Mouse (Mus musculus) left cerebral cortex, adult 9 months (tissue): ENCODE data around the gene Med20.
A peak's percentile ranks its signal among the peaks of the same experiment; 100 is the strongest.
"Not testable (repeated sequence)": the region's sequence is repeated elsewhere in the genome, so short reads cannot be mapped to it uniquely, and the experiment has no call there.

Experiments
- DNase-seq, 2 experiments: peaks; one replicate each; pipeline ENCODE4 v3.0.0; 2022; ENCODE audit warnings: low spot score in 2 of 2

The Med20 gene

DNA sequence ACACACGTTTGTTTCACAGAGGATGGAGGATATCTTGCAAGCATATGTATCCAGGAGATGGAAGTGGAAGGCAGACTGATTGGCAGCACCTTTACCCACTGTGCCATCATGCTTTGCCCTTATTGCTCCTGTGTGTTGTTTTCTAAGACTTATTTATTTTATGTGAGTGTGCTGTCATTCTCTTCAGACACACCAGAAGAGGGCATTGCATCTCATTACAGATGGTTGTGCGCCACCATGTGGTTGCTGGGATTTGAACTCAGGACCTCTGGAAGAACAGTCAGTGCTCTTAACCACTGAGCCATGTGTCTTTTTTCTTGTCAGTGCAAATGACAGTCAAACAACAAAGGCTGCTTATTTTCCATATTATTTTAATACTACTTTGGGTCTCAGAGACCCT is 16.4 kb downstream of the Med20 start:
- no peak for DNase-seq

DNA sequence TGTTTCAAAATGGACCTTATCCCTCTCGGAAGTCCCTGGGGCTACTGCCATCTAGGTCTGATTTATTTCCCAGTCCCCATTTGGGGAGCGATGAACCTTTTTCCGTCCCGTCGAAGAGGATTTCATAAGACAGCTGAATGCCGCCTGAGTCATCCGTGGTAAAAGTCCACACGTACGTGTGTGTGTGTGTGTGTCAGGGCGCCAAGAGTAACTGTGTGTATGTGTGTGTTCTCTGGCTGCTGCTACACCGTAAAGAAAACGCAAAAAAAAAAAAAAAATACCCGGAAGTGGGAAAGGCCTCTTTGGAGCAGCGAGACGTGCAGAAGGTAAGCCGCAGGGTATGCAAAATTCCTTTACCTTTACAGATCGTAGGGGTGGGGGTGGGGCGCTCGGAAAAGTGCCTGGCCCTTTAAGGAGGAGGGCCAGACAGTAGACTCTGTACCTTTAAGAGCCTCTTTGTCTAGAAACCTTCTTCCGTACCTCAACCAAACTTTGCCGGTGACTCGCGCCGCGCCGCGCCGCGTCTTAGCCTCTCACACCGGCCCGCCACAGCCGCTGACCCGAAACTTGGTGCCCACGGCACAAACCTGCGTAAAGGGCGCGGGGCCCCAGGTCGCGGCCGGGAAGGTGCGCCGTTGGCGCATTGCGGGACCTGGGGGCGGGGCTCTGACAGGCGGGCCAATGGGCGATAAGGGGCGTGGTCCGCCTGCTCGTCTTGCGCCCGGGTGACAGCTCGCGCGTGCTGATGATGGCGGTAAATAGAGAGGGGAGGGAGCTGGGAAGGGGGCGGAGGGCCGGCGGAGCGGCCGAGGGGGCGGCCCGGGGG is 17.7 kb downstream of the Med20 start:
- DNase-seq, result peak; percentile 79 to 91

DNA sequence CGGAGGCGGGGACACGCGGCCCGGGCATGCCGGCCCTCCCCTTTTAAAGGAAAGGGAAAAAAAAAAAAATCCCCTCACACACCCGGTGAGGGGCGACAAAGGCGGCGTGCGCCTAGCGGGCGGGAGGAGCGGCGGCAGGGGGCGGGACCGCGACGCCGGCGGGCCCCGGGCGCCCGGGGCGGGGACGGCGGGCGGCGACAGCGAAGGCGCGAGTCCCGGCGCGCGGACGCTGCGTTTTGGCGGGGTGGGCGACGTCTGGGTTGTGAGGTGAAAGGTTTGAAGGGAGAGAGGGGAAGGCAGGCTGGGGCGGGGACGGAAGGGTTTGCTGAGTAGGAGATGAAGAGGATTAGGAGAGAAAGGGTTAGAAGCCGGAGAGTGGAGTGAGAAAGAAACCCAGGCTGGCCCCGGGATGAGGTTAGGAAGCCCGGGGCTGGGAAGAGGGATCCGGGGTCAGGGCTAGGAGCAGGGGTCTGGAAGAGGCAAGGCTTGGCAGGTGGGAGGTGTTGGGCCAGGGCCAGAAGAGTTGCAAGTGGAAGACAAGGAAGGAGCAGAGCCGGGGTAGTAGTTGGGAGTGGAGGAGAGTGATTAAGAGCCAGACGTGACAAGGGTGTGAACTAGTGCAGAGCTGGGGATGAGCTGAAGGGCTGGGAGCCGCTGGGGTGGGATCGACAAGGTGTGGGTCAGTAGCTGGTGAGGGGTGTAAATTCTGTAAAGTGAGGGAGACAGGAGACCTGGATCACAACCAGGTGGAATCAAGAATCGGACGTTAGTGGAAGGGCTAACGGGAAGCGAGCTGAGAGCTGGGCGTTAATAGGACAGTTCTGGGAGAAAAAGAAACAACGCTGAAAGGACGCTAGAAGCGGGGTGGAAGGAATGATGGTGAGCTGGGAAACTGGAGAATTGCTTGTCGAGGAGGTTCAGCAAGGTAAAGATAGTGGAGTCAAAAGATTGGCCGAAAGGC is 18.6 kb downstream of the Med20 start:
- DNase-seq, result peak in 1 of 2 experiments; percentile 30

DNA sequence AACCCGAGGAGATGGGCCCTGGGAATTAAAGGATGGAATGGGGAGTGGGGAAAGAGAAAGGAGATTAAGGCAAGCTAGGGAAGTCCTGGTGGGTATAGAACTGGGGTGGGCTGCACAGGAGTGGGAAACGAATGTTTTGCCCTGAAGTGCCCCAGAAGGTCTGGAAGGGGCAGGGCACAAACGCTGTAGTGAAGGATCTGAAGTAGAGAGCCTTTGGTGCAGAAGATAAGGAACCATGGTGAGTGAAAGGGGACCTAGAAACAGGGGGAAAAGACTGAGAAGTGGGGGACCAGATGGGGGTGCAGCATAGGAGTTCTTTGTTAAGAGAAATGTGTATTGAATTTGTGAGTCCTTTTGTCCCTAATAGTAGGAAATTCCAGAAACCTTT is 19.3 kb downstream of the Med20 start, which contains the start of gene Usp49:
Gene Usp49 (plus strand): TSS at position 13 of the 388 bp plus-strand sequence.
- no peak for DNase-seq

DNA sequence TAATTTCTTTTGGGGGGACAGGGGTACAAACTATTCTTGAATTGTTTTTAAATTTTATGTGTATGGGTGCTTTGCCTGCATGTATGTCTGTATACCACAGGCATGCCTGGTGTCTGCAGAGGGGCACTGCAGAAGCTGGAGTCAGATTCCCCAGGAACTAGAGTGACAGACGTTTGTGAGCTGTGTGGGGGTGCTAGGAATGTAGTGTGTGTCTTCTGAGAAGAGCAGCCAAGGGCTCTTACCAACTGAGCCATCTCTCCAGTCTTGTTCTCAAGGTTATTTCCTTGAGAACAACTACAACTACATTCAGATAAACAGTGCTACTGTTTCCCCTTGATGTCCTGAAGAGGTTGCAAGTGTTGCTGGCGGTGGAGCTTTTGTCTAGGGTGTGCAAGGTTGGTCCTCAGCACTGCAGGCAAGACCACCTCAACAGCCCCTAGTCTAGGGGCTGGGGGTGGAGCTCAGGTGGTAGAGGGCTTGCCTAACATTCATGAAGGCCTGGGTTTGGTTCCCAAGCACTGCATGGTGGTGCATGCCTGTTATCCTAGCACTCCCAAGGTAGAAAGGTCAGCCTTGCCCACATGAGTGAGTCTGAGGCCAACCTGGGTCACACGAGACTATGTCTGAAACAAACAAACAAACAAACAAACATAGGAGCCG is 20.9 kb downstream of the Med20 start:
- DNase-seq, result no peak

DNA sequence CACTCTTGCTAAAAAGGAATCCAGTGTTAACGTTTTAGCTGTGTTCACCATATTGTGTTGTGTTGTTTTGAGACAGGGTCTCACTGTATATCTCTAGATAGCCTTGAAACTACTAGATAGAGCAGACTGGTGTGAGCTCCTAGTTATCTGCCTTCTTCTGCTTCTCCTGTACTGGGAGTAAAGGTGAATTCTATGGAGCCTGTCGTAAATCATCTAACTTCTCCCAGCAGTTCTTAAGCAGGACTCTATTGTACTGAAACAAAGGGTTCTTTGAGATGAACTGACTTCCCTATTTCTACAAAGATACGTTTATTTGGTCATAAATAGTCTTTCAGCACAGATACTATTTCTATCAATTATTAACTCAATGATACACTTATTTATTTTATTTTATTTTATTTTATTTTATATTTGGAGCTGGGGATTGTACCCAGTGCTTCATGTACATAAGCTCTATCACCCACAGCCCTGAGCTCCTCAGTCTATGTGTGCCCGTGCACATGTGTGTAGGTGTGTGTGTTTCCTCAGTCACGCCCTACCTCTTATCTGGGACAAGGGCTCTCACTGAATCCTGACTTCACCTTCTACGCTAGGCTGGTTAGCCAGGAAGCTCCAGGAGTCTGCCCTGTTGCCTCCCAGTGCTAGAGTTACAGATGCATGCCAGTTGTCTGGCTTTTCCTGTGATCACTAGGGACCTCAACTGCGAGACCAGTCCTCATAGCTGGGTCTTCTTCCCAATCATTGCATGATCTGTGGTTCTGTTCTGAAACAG is 22.8 kb downstream of the Med20 start:
- DNase-seq, result no peak

DNA sequence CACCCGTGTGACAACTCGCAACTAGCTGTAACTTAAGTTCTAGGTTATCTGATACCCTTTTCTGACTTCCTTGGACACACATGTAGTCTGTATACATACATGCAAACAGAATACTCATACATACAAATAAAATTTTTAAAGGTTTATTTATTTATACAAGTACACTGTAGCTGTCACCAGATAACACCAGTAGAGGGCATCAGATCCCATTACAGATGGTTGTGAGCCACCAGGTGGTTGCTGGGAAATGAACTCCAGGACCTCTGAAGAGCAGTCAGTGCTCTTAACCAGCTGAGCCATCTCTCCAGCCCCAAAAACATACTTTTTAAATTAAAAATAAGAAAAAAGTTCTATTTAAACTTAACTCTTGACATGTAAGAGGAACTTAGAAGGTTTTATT is 31.6 kb downstream of the Med20 start:
- DNase-seq, result no peak

DNA sequence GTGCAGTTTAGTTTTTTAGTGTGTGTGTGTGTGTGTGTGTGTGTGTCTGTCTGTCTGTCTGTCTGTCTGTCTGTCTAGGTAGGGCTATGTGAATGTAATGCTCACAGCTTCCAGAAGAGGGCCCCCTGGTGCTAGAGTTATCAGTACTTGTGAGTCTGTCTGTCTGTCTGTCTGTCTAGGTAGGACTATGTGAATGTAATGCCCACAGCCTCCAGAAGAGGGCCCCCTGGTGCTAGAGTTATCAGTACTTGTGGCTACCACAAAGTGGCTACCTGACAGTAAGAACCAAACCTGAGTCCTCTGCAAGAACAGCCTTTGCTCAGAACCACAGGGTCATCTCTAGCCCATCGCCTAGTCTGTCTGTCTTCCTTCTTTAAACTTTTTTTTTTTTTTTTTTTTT is 35.3 kb downstream of the Med20 start:
- DNase-seq, result peak in 1 of 2 experiments; percentile 59

DNA sequence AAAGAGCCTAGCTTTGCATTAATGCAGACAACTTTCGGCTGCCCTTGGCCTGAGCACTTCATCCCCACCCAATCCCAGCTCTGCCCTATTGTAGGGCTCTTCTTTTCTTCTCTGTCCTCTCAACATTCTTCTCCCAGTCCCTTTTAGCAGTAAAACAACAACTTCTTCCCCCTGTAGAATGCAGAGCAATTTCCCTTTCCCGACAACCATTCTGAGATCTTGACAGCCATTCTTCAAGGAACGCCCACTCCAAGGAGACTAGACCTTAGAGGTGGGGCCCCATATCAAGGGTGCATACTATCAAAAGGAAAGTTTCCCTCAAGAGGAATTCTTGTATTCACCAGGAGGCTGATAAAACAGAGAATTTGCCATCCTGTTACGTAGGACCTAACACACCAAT is 37.6 kb downstream of the Med20 start:
- DNase-seq, result no peak

DNA sequence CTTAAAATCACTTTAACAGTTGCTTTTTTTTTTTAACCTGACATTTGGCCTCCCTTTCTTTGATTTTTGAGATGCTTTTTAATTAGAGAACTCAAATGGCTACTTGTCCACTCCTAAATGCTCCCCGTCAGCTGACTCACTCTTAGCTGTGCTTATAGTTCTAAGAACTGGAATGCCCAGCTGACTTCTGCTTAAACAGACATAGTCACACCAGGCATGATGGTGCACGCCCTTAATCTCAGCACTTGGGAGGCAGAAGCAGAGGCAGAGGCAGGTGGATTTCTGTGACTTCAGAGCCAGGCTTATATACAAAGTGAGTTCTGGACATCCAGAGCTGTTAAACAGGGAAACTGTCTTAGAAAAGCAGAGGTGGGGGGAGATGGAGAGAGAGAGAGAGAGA is 40.6 kb downstream of the Med20 start:
- DNase-seq, result no peak

DNA sequence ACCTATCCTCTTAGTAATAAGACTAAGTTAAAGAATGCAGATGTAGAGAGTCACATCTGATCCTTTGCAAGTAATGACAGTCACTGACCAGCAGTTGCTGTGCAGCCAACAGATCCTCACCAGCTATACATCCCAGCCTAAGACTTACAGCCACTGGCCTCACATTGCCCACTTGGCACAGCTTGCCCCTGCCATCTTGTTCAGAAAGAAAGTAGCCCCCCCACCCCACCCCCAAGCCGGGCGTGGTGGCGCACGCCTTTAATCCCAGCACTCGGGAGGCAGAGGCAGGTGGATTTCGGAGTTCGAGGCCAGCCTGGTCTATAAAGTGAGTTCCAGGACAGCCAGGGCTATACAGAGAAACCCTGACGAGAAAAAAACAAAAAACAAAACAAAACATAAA is 43.0 kb downstream of the Med20 start:
- not testable (repeated sequence) for DNase-seq

DNA sequence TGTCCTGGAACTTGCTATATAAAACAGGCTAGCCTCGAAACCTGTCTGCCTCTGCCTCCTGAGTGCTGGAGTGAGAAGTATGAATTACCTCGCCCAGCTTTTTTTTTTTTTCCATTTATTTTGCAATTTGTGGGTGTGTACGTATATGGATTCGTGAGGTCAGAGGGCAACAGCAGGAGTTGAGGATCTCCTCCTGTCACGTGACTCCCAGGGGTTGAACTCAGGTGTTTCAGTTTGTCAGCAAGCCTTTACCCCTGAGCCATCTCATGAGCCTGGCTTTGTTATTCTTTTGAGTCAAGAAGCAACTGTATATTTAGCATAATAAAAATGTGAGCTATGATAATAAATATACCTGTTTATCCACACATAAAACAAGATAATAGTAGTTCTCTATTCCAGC is 44.3 kb downstream of the Med20 start:
- DNase-seq, result no peak

DNA sequence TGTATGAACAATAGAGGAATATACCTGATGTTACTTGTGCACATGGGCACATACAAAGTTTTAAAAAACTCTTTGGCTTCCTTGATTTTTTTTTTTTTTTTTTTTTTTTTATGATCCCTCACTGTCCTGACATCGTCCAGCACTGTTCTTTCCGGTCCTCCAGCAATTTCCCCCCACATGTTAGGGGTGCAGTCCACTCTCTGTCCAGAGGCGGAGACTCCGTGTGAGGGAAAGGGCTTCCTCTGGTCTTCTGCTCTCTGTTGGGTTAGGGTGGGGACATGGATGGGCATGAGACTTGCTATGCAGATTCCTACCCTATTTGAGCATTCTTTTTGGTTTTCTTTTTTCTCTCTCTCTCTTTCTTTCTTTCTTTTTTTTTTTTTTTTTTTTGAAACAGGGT is 46.5 kb downstream of the Med20 start:
- no peak for DNase-seq

DNA sequence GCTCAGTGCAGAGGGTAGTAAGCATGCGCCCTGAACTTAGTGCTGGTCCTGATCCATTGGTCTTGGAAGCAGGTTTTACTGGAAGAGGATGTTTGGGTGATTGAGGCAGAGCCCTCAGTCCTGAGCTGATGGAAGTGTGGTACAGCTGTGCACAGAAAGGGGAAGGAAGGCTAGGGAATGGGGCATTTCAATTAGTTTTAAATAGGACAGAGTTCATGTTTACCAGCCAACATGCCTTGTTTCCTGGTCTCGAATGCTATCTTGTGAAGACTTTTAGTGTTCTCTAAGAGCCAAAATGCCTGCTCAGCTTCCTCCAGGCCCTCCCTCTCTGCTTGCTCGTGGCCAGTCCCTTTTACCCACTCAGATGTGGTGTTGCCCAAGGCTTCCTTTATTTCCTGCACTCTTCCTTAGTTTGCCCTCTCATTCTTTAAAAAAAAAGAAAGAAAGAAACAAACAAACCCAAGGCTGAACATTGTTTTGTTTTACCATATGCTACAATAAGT is 47.4 kb downstream of the Med20 start:
- DNase-seq, result no peak

DNA sequence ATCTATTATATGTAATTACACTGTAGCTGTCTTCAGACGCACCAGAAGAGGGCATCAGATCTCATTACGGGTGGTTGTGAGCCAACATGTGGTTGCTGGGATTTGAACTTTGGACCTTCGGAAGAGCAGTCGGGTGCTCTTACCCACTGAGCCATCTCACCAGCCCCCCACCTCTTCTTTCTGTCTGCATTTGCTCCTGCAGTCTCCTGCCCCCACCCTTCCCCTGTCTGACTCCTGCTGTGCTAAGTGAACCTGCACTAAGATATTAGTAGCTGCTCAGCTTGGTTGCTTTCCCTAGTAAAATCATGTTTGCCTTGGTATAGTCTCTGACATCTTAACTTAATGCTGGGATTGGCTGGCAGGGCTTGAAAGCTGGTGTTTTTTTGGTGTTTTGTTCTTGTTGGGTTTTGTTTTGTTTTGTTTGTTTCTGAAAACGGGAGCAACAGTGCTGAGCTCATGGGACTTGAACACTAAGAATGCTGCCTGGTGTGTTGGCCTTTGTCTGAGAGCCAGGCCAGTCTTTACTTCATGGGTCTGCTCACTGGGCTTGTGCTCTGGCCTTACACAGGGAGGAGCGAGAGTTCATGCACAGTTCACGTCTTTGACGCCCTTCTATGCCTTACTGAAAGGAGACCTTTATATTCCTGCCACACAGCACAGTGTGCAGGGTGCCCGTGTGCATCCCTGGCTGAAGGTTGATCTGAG is 51.8 kb downstream of the Med20 start:
- DNase-seq, result no peak

DNA sequence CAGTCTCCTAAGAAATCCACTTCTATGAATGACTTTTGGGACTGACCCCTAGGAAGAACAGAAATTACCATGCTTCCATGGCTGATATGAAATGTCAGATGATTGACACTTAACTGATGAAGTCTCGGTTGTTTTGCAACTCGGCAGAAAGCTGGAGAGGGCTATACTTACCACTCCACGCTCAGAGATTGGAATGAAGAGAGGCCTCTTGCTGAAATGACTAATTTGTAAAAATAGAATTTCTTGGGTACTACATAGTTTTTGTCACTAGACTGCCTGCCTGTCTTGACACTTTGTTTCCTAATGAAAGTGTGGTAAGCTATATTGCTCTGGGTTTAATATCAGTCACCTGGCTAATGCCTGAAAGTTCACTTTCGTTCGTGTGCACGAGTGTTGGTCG is 53.1 kb downstream of the Med20 start:
- DNase-seq, result no peak

DNA sequence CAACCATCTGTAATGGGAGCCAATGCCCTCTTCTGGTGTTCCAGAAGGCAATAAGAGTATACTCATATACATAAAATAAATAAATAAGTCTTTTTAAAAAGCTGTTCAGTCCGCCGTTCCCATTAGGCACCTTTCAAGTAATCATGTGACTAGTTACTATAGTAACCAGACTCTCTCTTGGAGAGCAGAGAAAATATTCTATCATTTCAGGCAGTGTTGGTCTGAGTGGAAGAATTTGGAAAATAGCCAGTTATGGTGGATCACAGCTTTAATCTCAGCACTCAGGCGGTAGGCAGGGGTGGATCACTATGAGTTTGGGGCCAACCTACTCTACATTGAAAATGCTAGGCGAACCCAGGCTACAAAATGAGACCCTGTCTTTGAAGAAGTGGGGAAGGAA is 57.8 kb downstream of the Med20 start:
- no peak for DNase-seq

DNA sequence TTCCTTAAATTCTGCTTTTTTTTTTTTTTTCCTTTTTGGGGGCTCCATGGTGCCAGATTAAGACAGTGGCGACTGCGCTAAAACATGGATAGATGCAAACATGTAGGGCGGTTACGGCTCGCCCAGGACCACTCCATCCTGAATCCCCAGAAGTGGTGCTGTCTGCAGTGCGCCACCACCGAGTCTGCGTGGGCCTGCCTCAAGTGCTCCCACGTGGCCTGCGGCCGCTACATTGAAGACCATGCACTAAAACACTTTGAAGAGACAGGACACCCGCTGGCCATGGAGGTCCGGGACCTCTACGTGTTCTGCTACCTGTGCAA is 60.6 kb downstream of the Med20 start:
- DNase-seq, result no peak

DNA sequence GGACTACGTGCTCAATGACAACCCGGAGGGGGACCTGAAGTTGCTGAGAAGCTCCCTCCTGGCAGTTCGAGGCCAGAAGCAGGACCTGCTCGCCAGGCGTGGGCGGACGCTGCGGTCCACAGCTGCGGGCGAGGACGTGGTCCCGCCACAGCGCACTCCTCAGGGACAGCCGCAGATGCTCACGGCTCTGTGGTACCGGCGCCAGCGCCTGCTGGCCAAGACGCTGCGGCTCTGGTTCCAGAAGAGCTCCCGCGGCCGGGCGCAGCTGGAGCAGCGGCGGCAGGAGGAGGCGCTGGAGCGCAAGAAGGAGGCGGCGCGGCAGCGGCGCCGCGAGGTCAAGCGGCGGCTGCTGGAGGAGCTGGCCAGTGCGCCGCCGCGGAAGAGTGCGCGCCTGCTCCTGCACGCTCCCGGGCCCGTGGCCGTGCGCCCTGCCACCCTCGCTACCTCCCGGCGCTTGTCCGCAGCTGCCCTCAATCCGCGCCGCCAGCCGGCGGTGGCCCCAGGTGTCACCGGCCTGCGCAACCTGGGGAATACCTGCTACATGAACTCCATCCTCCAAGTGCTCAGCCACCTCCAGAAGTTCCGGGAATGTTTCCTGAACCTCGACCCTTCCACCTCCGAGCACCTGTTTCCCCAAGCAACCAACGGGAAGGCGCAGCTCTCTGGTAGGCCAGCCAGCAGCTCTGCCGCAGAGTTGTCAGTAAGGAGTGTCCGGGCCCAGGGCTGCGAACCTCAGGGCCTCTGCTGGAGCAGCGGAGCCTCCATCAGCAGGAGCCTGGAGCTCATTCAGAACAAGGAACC is 61.1 kb downstream of the Med20 start:
- DNase-seq, result no peak
